Mouse (Mus musculus) hindbrain, embryonic 12.5 days (tissue): ENCODE measurements at regions not wholly inside any gene's neighbourhood (a gene's known extent, or its start where the extent isn't known, plus 50 kb on each side); places are given as distances from the start of the nearest gene placed in this dataset.

Experiments
- ATAC-seq: fragments of 200-750 bp; cut with Nextera tagmentation; 2 replicates; pipeline ENCODE4 v1.8.0; 2017; ENCODE audit warnings: moderate TSS enrichment; ENCODE audit not compliant: low FRiP score
- H3K27ac ChIP-seq: fragments of 300-500 bp; sonication (generic); 2 replicates; pipeline ENCODE4 v1.5.1; 2016; ENCODE audit warnings: mild to moderate bottlenecking
- H3K27me3 ChIP-seq: fragments of 300-500 bp; sonication (generic); 2 replicates; pipeline ENCODE4 v1.6.1; 2016; ENCODE audit warnings: mild to moderate bottlenecking
- H3K36me3 ChIP-seq: fragments of 300-500 bp; sonication (generic); 2 replicates; pipeline ENCODE4 v1.6.1; 2016; ENCODE audit warnings: mild to moderate bottlenecking
- H3K4me1 ChIP-seq: fragments of 300-500 bp; sonication (generic); 2 replicates; pipeline ENCODE4 v1.6.1; 2016
- H3K4me2 ChIP-seq: fragments of 300-500 bp; sonication (generic); replicated peaks from 2 replicates; pipeline ENCODE4 v1.6.1; 2016; ENCODE audit warnings: mild to moderate bottlenecking
- H3K4me3 ChIP-seq: fragments of 300-500 bp; sonication (generic); 2 replicates; pipeline ENCODE4 v1.5.1; 2016; ENCODE audit warnings: mild to moderate bottlenecking
- H3K9ac ChIP-seq: fragments of 300-500 bp; sonication (generic); 2 replicates; pipeline ENCODE4 v1.6.1; 2016; ENCODE audit warnings: mild to moderate bottlenecking, moderate library complexity
- H3K9me3 ChIP-seq: fragments of 300-500 bp; sonication (generic); replicated peaks from 2 replicates; pipeline ENCODE4 v1.6.1; 2016; ENCODE audit warnings: mild to moderate bottlenecking
- WGBS: fragments of 180-500 bp; shearing (Covaris S2); methylation state at CpG from one replicate; pipeline ENCODE4 v1.1.7; 2016; 5-methylcytosine and 5-hydroxymethylcytosine counted together

DNA sequence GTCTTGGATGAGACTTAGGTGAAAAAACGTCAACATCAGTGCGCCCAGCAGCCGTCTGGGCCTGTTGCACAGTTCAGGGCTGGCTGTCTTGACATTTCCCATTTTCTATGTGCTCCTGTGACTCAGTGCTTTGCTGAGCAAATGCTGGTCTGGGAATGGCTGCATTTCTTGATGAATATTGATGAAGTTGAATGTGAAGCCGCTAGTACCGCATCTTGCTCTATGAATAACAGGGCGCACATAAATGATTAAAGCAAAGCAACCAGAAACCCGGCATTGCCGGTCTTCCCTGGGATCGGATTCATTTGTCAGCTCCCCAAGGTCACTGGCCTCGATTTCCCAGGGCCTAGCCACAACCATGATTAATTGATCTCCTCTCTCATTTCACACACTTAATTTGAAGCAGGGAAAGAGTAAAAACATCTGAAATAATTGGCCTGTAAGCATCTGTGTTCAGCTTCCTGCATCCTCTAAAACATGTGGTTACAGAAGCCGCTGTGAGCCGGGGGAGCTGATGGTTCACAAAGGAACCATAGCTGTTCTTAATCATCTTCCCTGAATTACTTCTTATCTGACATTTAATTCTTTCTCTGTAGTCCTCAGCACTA lies 57.5 kb upstream of the Sgk1 start:
- peak; percentile 68 for ATAC-seq
- no peaks in the 10 kb centered on the region for H3K36me3 ChIP-seq
- no peak overlapping the region for H3K4me3 ChIP-seq
- H3K4me2 ChIP-seq = no peak overlapping the region
- H3K4me1 ChIP-seq = peaks cover 30% of the 10 kb centered on the region
- WGBS = 42% methylated on average over 12 of the region's 12 CpGs
- H3K27me3 ChIP-seq = no peaks in the 10 kb centered on the region
- H3K9me3 ChIP-seq = no peaks in the 10 kb centered on the region
- no peak overlapping the region for H3K9ac ChIP-seq
- peak overlapping the region; percentile 72 for H3K27ac ChIP-seq

DNA sequence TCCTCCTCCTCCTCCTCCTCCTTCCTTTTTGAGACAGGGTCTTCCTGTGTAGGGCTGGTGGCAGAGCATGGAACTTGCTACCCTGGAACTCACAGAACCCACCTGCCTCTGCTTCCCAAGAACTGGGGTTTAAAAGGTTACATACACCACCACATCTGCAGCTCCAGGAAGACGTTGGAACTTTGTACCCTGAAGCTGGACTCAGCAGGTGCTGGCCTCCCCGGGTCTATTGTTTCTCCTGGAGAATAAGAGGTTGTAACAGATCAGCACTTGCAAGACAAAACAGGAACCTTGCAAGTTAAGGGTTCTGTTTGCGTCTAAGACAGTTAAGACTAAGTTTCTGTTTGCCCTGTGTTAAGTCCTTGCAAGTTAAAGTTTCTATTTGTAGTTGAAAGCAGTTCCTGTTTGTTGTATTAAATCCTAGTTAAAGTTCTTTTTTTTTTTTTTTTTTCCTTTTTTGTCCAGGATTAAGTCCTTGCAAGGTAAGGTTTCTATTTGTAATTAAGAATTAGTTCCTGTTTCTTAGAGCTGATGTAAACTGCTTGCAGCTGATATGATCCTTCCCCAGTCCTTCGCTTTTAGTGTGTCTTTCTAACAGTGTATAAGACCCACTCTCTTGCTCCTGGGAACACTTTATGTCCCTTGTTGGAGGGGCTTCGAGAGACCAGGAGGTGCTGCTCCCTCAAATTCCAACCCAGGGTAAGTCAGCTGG lies 55.0 kb upstream of the Sgk1 start:
- Histone ChIP-seq H3K4me2 (no peak overlapping the region), H3K36me3 (no peaks in the 10 kb centered on the region), H3K4me3 (no peak overlapping the region), H3K4me1 (peaks cover 28% of the 10 kb centered on the region), H3K9me3 (no peaks in the 10 kb centered on the region), H3K9ac (no peak overlapping the region), H3K27ac (no peak overlapping the region), H3K27me3 (no peaks in the 10 kb centered on the region)
- ATAC-seq = no peak
- WGBS = 48% methylated on average over 5 of the region's 5 CpGs

DNA sequence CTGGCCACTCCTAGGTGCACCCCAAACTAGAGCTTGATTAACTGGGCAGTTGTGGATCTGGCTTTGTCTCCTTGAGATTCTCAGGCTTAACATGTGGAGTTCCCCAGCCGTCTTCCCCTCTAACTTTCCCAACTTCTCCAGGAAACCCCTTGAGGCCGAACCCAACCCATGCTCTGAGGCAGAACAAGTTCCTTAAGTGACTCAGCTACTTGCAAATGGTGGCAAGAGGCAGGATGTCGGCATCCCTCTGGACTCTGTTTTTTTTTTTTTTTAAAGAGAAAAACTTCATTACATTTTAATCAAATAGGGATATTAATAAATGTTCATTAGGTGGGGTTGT lies 54.5 kb upstream of the Sgk1 start:
- Histone ChIP-seq H3K27ac (no peak overlapping the region), H3K4me2 (no peak overlapping the region), H3K36me3 (no peaks in the 10 kb centered on the region), H3K4me3 (no peak overlapping the region), H3K9me3 (no peaks in the 10 kb centered on the region), H3K9ac (no peak overlapping the region), H3K27me3 (no peaks in the 10 kb centered on the region), H3K4me1 (peaks cover 28% of the 10 kb centered on the region)
- 63% methylated on average over 3 of the region's 3 CpGs for WGBS
- no peak for ATAC-seq

DNA sequence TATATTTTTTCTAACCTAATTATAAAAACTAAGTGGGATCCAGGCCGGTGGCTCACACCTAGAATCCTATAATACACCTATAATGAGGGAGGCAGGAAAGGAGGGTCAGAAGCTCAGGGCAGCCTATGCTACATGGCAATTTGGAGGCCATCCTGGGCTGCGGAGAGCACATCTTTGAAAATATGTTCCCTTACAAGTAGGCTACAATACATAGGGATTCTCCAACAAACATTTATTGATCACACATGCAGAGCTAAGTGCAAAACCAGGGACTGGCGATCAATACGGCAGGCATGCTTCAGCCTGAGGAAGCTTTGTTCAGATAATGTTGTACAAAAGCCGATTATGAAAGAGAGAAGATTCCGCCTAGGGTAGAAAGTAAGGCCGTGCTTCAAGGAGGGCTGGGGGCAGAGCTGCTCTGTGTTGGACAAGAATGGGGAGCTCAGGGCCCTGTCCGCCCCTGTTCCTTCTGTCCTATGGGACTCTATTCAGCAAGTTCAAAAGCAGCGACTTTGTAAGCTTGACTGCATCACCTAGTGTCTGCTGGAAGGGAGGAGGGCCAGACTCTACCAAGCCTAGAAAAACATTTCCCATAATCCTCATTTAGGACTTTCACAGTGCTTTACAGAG lies 53.4 kb upstream of the Sgk1 start:
- WGBS = 54% methylated on average over 9 of the region's 9 CpGs
- H3K27ac ChIP-seq = peak overlapping the region; percentile 37; the same call in 1 of the 2 replicates
- peaks cover 28% of the 10 kb centered on the region for H3K4me1 ChIP-seq
- H3K9me3 ChIP-seq = no peaks in the 10 kb centered on the region
- peak; percentile 34; the same call in 1 of the 2 replicates for ATAC-seq
- H3K9ac ChIP-seq = no peak overlapping the region
- no peaks in the 10 kb centered on the region for H3K27me3 ChIP-seq
- no peaks in the 10 kb centered on the region for H3K36me3 ChIP-seq
- no peak overlapping the region for H3K4me3 ChIP-seq
- no peak overlapping the region for H3K4me2 ChIP-seq

DNA sequence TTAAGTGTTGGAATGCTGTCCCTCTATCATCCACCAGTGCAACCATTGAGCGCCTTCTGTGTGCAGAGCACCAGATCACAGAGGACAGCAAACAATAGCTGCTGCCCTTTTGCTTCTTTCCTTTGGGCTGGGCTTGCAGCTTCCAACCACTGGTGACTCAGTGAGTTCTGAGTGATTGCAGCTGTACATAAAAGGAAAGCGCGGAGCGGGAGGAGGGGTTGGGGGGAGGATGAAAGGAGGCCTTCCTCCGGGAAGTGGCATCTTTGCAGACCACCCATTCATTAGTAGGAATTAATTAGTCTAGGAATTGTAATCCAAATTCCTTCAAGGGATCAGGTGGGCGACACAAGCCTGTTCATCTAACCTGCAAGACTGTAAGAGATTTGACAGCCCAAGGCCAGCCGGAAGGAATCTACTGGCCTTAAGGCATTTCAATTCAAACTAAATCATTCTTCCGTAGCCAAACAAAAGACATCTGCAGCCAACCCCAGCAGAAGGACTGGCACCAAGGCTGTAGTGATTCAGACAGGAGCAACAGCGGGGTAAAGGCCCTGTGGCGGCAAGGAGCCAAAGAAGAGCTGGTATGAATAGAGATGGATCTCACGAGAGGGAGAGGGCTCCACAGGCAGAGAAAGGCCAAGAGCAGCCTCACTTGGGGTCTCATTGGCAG lies 52.8 kb upstream of the Sgk1 start:
- H3K27ac ChIP-seq = peak overlapping the region; percentile 37
- H3K9me3 ChIP-seq = no peaks in the 10 kb centered on the region

DNA sequence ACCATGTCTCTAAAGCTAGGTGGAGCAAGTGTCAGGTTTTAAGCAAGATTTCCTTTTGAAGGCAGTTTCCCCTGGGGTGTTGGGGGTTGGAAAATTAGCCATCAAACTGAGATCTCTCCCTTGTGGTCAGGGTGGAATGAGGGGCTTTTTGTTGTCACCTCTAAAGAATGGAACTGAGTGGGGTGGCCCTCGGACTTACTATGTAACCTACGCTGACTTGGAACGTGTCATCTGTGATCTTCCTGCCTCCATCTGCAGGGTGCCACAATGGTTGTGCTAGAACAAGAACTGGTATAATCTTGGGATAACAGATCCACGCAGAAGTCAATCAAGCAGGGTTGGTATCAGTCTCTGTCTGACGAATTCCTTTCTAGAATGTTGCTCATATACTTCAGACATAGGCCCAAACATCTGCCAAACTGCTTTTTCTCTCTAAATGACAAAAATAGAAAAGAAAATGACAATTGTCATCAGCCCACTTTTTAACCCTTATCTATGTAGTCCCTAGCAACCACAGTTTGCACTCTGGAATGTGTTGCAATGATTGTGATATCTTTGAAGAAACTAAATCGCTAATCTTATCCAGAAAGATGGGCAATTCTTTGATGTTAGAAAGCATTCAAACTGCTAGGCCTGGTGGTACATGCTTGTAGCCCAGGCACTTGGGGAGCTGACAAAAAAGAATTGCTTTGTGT lies 50.8 kb upstream of the Sgk1 start:
- H3K4me2 ChIP-seq = no peak overlapping the region
- no peak overlapping the region for H3K9ac ChIP-seq
- H3K36me3 ChIP-seq = no peaks in the 10 kb centered on the region
- no peak for ATAC-seq
- peaks cover 14% of the 10 kb centered on the region for H3K4me1 ChIP-seq
- no peak overlapping the region for H3K4me3 ChIP-seq
- no peaks in the 10 kb centered on the region for H3K27me3 ChIP-seq
- H3K27ac ChIP-seq = no peak overlapping the region
- no peaks in the 10 kb centered on the region for H3K9me3 ChIP-seq
- WGBS = 75% methylated on average over 6 of the region's 6 CpGs

More for the DNA sequence above, 52.8 kb upstream of the Sgk1 start:
- Histone ChIP-seq H3K4me3 (no peak overlapping the region), H3K27me3 (no peaks in the 10 kb centered on the region), H3K36me3 (no peaks in the 10 kb centered on the region), H3K9ac (no peak overlapping the region), H3K4me2 (0 out of 2 replicates have a peak overlapping the region, but pooled peaks have one; percentile 11), H3K4me1 (peaks cover 26% of the 10 kb centered on the region)
- 27% methylated on average over 11 of the region's 11 CpGs for WGBS
- ATAC-seq = peak; percentile 67
